Mouse (Mus musculus): ENCODE data around the gene Ttc27.
"Not testable (repeated sequence)": the region's sequence is repeated elsewhere in the genome, so short reads cannot be mapped to it uniquely, and the experiment has no call there.

Gene Ttc27

GRCm38 (mm10) chr17:74717618-74718151 lies at the start of gene Ttc27:
Gene Ttc27, plus strand, starts transcription at chr17:74717732.
- peak; percentile 95 to 98 for DNase-seq

GRCm38 (mm10) chr17:74668010-74668409 lies 49.5 kb upstream of the Ttc27 start:
- DNase-seq: no peak

GRCm38 (mm10) chr17:74670031-74670430 lies 47.5 kb upstream of the Ttc27 start:
- peak; percentile 41 to 63 for DNase-seq

- peak in 1 of 2 experiments; percentile 27 for DNase-seq
Measured at GRCm38 (mm10) chr17:74672446-74672845, 45.1 kb upstream of the Ttc27 start.

DNA sequence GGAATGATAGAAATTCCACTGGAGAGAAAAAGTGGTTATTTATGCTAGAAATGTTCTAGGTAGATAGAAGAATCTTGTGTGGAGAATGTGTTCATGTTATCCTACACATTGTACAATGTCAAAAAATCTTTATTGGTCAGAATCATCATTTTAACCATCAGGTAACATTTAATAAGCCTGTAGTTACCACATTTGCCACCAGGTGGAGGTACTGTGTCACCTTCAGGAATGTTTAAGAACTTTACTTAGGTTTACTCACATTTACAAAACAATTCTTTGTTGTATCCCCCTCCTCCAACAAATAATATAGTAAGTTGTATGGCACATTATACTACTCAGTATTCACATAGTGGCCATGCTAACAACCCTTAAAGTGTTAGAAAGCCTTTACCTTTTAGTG lies 44.3 kb upstream of the Ttc27 start:
- DNase-seq: peak in 1 of 2 experiments; percentile 31

DNA sequence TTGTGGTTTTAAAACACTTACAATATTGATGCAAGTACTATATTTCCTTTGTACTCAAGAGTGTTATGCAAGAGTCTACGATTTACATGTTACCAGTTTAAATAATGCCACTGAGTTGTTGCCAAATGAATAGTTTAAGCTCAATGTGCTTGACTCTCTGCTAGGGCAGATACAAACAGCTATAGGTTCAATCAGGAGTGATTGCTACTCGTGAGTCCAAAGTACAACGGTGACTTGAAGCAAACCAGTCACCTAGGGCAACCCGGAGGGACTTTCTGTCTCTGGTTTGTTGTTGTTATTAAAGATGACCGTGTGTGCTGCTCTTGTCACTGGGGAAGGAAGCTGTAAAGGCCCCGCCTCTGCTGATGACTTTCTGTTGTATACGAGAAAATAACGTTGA lies 39.5 kb upstream of the Ttc27 start:
- no peak for DNase-seq

DNA sequence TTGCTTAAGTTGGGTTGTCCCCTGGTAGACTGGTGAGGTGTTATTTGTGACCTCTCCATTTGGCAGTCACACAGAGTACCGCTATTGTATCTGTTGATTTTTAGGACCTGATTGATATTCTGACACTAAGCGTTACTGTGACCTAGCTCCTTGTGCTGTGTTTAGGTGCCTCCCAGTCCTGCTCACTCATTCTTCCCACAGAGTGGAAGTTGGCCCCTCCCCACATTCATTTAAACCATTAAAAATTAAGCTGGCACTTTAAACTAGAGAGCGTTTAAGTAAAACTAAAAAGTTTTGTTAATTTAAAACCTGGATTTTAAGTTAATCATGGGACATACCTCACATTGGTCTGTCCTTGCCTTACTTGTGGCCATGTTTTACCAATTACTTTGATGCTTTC lies 32.6 kb upstream of the Ttc27 start:
- DNase-seq: no peak

DNA sequence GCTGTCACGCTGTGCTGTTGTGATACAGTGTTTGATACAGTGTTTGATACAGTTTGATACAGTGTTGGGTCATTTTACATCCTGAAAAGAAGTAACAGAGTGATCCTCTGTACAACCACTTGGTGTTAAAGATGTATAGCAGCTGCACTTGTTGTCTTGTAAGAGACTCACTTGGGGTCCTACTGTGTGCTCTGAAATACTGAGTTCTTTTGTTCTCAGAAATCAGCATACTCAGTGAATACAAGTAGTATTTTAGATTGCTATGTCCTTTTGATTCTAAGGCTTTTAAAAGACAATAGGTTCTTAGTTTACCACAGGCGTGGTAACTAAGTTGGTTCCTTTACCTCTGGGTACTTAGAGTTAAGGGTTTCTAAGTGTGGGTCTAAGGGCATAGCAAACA lies 29.0 kb upstream of the Ttc27 start:
- DNase-seq: no peak

DNA sequence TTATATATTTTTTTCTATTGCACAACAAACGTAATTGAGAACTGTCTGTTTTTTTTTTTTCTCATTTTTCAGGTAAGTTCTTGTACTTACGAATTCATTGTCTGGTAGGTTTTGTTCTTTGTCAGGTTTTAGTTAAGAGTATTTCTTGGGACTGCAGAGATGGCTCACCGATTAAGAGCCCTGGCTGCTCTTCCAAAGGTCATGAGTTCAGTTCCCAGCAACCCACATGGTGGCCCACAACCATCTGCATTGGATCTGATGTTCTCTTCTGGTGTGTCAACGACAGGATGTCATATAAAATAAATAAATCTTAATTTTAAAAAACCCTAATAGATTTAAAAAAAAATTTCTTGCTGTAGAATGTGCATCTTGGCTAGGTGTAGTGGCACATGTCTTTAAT lies 28.1 kb upstream of the Ttc27 start:
- no peak for DNase-seq

GRCm38 (mm10) chr17:74701661-74702060 lies 15.9 kb upstream of the Ttc27 start:
- DNase-seq: not testable (repeated sequence)

GRCm38 (mm10) chr17:74705480-74705879 lies 12.1 kb upstream of the Ttc27 start:
- DNase-seq: no peak

- DNase-seq: no peak
Measured at GRCm38 (mm10) chr17:74706593-74706992, 10.9 kb upstream of the Ttc27 start.

DNA sequence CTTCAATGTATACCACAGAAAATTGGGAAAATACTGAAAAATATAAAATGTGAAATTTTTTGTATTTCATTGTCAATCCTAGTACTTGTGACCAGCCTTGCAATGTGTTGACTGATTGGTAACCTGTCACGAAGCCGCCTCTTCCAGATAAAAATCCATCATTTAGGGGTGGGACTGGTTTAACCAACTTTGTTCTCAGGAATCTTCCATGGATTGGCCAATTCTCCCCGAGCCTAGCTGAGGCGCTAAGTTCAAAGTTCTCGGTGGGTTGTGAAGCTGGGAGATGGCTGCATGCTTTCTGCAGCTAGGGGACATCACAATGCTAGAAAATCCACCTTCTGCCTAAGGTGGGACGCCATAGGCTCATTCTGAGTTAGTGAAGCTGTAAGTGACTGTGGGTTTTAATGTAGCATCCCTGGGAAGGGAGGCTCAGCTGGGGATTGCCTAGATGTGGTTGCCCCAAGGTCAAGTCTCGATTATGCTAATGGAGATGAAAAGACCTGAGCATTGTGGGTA lies 9.8 kb upstream of the Ttc27 start:
- no peak for DNase-seq

- no peak for DNase-seq
Measured at GRCm38 (mm10) chr17:74710731-74711130, 6.8 kb upstream of the Ttc27 start.

DNA sequence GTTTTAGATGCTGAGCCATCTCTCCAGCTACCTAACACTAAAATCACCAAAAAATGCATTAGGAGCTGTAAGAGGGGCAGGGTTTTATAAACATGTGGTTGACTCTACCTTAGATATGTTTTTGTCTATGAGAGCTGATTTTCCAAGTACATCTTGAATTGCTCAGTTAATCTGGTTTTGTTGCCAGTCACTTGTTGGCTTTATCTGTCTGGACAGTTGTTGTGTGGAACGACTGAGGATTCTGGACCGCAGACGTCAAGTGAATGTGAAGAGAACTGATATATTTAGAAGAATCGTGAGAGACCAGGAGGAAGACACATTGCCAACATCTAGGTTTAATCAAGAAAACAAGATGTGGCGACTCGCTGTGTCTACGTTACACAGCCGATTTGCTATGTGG lies 5.9 kb upstream of the Ttc27 start:
- no peak for DNase-seq

DNA sequence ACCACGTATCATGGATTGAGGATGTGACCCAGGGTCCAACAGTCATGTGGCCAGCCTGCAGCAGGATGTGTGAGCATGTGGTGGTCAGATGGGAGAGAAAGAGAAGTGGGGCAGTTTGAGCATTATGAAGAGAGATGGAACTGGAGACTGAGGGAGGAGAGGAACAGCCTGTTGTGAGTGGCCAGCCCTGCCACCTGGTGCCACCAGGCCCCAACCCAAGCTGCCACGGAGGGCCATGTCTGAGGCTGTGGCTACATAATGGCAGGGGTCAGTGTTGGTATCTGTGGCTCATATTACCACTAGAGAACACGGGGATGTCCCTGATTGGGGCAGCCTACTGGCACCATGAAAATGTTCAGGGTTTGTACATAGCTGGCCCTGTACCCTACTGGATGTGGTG lies 2.4 kb upstream of the Ttc27 start:
- DNase-seq: no peak

- no peak for DNase-seq
Measured at GRCm38 (mm10) chr17:74715724-74716123, 1.8 kb upstream of the Ttc27 start.

DNA sequence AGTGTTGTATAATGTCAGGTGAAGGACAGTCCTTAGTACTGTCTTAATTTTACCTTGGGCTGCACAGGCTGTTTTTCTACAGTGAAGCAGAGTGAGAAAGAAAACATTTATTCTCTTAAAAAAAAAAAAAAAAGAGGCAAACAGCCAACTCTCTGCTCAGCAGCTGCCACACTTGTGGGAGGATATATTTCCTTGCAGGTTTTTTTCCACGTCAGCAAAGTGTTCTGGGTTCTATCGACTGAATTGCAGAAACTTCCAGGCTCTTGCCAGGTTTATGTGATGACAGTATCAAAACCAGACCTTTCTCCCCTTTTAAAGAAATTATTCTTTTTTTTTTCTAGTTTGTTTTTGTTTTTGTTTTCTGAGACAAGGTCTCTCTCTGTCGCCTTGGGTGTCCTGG lies 889 bp upstream of the Ttc27 start:
- no peak for DNase-seq

GRCm38 (mm10) chr17:74717091-74717617 lies 378 bp upstream of the Ttc27 start:
- no peak for DNase-seq

DNA sequence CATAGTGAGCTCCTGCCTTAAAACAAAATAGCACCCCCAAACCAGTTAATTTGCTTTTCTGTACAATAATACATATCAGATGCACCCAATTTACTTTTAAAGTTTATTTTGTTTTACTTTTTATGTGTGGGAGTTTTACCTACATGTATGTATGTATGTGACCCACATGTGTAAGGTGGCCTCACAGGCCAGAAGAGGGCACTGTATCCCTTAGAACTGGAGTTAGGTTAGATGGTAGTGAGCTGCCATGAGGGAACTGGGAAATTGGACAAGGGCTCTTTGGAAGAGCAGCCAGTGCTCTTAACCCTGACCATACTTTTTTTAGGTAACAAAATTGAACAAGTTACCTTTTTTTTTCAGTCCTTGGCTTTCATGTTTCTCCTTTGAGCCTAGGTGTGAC lies 15.3 kb downstream of the Ttc27 start:
- DNase-seq: no peak

- no peak for DNase-seq
Measured at GRCm38 (mm10) chr17:74735392-74735791, 17.9 kb downstream of the Ttc27 start.

DNA sequence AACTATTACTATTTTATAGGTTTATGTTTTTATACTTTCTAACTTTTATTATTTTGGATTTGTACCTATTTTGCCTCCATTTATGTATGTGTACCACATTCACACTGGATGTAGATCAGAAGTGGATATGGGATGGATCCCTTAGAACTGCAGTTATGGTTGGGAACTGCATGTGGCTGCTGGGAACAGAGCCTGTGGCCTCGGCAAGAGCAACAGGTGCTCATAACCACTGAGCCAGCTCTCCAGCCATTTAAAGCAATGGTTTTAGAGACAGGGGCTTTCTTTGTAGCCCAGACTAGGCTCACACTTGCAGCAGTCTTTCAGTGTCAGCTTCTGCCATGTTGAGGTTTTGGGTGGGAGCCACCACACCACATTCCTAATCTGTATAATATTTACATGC lies 32.1 kb downstream of the Ttc27 start:
- no peak for DNase-seq

DNA sequence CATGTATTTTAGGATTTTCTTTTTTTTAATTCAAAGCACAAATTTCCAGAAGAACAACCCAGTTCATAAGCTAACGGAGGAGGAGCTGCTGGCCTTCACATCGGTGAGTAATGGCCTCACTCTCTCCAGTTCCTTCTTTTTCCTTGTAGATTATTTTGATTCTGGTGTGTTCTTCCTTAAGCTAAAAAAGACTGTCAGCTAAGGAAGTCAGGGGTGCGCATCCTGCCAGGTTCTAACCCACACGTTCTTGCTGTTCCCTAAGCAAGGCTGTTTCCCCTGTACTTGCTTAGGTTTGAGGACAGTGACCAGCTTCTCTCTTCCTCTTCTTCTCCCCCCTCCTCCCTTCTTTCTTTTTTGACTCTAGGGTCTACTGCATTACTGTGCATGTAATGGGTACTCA lies 33.5 kb downstream of the Ttc27 start:
- no peak for DNase-seq

DNA sequence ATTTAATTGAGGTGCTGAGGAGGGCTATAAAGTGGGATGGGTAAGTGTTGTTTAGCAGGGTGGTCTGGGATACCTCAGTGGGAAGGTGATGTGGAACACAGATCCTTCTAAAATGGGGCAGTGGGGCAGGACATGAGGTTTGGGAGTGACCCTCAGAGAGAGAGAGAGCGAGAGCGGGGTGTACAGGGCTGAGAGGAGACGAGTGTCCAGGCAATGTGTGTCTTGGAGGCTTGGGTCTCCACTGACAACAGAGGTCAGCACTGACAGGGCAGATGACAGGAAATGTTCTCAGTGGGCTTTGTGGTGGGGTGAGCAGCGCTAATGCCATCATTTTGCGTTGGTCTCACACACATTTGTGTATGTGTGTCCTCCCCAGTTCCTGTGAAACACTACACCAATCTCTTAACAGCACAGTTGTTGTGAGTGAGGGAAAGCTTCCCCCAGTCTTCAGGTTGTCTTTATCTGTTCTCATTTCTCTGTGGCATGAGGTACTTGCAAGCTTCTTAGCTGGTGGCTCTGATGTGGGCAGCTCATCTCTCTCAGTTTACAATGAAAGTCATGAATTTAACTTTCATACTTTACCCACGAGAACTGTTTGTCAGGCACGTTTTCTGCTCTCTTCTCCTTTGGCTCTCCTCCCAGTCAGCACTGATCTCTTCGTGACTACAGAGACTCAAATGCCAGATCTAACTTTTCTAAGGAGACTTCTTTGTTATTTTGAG lies 35.5 kb downstream of the Ttc27 start:
- no peak for DNase-seq

Data from lung, postnatal 4 days (tissue).